31 mouse cellular contexts compared by ENCODE assay signal in the genomic region with DNA sequence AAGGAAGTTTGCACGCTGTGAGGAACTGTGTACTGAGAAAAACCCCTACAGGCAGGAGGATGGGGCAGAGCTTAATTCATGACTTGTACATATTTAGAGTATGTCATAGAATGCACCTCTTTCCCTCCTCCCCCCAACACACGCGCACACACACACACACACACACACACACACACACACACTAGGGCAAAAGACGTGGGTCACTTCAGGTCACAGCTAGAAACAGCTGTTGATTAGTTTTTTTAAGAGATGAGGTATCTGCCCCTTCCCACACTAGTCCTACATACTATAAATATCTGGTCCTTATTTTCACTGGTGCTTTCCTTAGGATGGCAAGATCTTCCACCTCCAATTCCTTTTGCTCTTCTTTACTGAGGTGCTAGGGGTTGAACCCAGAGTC.
DNase-seq lines count a peak whose midpoint lies in the region; ATAC-seq and TF ChIP-seq lines count a peak whose summit lies in the region.
"Had no signal": no experiment of that assay in that cellular context is flagged by ENCODE, and none has a peak within 500 bp of the region (broad histone marks: within the 10 kb centered on the region; RNA-seq: fewer than 3 reads in every experiment).

No protein-coding gene starts in this region.

- TF ChIP-seq CTCF in gastrocnemius, adult 2 months (IDR thresholded peaks at IDR 0.05): no peak
- TF ChIP-seq CTCF in bone marrow macrophage, adult 2 months (IDR thresholded peaks at IDR 0.05; ENCODE audit: low read depth, low read length): no peak

- peaks cover 93% of the 10 kb centered on the region for H3K4me1 ChIP-seq in liver, embryonic 13.5 days (replicated peaks)
- peaks cover 40% of the 10 kb centered on the region for H3K4me1 ChIP-seq in liver, embryonic 11.5 days (replicated peaks; ENCODE audit: control insufficient read depth, insufficient read depth, low read length)
- H3K4me1 ChIP-seq in bone marrow macrophage, adult 2 months (ENCODE audit: control insufficient read depth, insufficient read depth, low read length): peaks cover 65% of the 10 kb centered on the region

- ATAC-seq in liver, embryonic 13.5 days (ENCODE audit: low read depth): no peak
- ATAC-seq in liver, embryonic 11.5 days (replicated peaks; ENCODE audit: low FRiP score): no peak
- no peak for ATAC-seq in inflammation-experienced regulatory T-cells, adult 6 months
- ATAC-seq: forebrain, embryonic 15.5 days; hindbrain, postnatal 0 days; Patski had no signal

- H3K4me3 ChIP-seq in gastrocnemius, adult 2 months: no peak overlapping the region
- no peak overlapping the region for H3K4me3 ChIP-seq in liver, embryonic 13.5 days (replicated peaks)
- H3K4me3 ChIP-seq in liver, embryonic 11.5 days (ENCODE audit: low read depth, low read length): no peak overlapping the region
- no peak overlapping the region for H3K4me3 ChIP-seq in bone marrow macrophage, adult 2 months (ENCODE audit: insufficient read depth, low read length)
- H3K4me3 ChIP-seq in macrophage (ENCODE audit: inconsistent target): no peak overlapping the region
- H3K4me3 ChIP-seq: embryonic facial prominence, embryonic 10.5 days; embryonic facial prominence, embryonic 13.5 days; erythroblast, embryonic 14.5 days; forebrain, embryonic 12.5 days; forebrain, embryonic 15.5 days; heart, adult 2 months; heart, embryonic 10.5 days; heart, embryonic 13.5 days had no signal

- no peak overlapping the region for H3K9ac ChIP-seq in liver, embryonic 13.5 days
- no peak overlapping the region for H3K9ac ChIP-seq in liver, embryonic 11.5 days (ENCODE audit: low read depth, low read length)
- H3K9ac ChIP-seq: embryonic facial prominence, embryonic 13.5 days; forebrain, embryonic 12.5 days; forebrain, embryonic 15.5 days; heart, embryonic 13.5 days; hindbrain, embryonic 14.5 days had no signal

- H3K9me3 ChIP-seq in liver, embryonic 13.5 days (replicated peaks): no peaks in the 10 kb centered on the region
- no peaks in the 10 kb centered on the region for H3K9me3 ChIP-seq in liver, embryonic 11.5 days (ENCODE audit: control insufficient read depth, low read length)
- H3K9me3 ChIP-seq: embryonic facial prominence, embryonic 10.5 days; embryonic facial prominence, embryonic 13.5 days; forebrain, embryonic 12.5 days; forebrain, embryonic 15.5 days; G1E; heart, embryonic 10.5 days; heart, embryonic 13.5 days had no signal

- H3K4me2 ChIP-seq in liver, embryonic 13.5 days: no peak overlapping the region
- H3K4me2 ChIP-seq in liver, embryonic 11.5 days: no peak overlapping the region
- H3K4me2 ChIP-seq: embryonic facial prominence, embryonic 13.5 days; forebrain, embryonic 12.5 days; forebrain, embryonic 15.5 days; heart, embryonic 13.5 days; hindbrain, embryonic 14.5 days had no signal

- 74% methylated on average over 4 of the region's 4 CpGs for WGBS in liver, embryonic 13.5 days (ENCODE audit: insufficient replicate concordance)
- WGBS in liver, embryonic 11.5 days: 74% methylated on average over 2 of the region's 4 CpGs
- 40% methylated on average over 3 of the region's 4 CpGs for WGBS in macrophage (ENCODE audit: missing documents)

- no peak for TF ChIP-seq POLR2A in bone marrow macrophage, adult 2 months (IDR thresholded peaks at IDR 0.05; ENCODE audit: borderline replicate concordance, low read depth, low read length)

- no peaks in the 10 kb centered on the region for H3K36me3 ChIP-seq in liver, embryonic 13.5 days
- no peaks in the 10 kb centered on the region for H3K36me3 ChIP-seq in liver, embryonic 11.5 days (ENCODE audit: control insufficient read depth, insufficient read depth, low read length)
- H3K36me3 ChIP-seq in macrophage (ENCODE audit: inconsistent target): no peaks in the 10 kb centered on the region
- H3K36me3 ChIP-seq: embryonic facial prominence, embryonic 10.5 days; embryonic facial prominence, embryonic 13.5 days; forebrain, embryonic 12.5 days; forebrain, embryonic 15.5 days; heart, embryonic 10.5 days; heart, embryonic 13.5 days had no signal

- H3K79me2 ChIP-seq in macrophage (ENCODE audit: inconsistent target): peaks cover 22% of the 10 kb centered on the region

- peak overlapping the region; percentile 48; the same call in 1 of the 2 replicates for H3K27ac ChIP-seq in gastrocnemius, adult 2 months
- H3K27ac ChIP-seq in liver, embryonic 13.5 days: peak overlapping the region; percentile 44; the same call in 1 of the 2 replicates
- no peak overlapping the region for H3K27ac ChIP-seq in liver, embryonic 11.5 days (ENCODE audit: low read depth, low read length)
- peak overlapping the region; percentile 58 for H3K27ac ChIP-seq in bone marrow macrophage, adult 2 months (ENCODE audit: insufficient read depth, low read depth, low read length)
- peak overlapping the region; percentile 61 for H3K27ac ChIP-seq in macrophage
- H3K27ac ChIP-seq: embryonic facial prominence, embryonic 10.5 days; embryonic facial prominence, embryonic 13.5 days; forebrain, embryonic 12.5 days; forebrain, embryonic 15.5 days; heart, adult 2 months; heart, embryonic 10.5 days; heart, embryonic 13.5 days; hindbrain, embryonic 14.5 days; hindbrain, postnatal 0 days had no signal

- no peak for DNase-seq in gastrocnemius, adult 2 months
- no peak for DNase-seq in gastrocnemius, postnatal 25 days
- DNase-seq in liver, embryonic 13.5 days: no peak
- no peak for DNase-seq in liver, embryonic 11.5 days (ENCODE audit: low spot score)
- no peak for DNase-seq in cerebellum, adult 11 months
- DNase-seq: adrenal gland, postnatal 10 days; adrenal gland, postnatal 36 days; cerebellum, adult 11-12 months; cerebellum, adult 8-10 months; cerebellum, postnatal 10 days; cerebellum, postnatal 36 days; embryo, embryonic 11 days; gastrocnemius, postnatal 36 days; heart, adult 2 months; heart, postnatal 14 days; heart, postnatal 4 days had no signal

- intact Hi-C loops in gastrocnemius, adult 2 months (cut with DNase I): no loop called here

- H3K27me3 ChIP-seq in liver, embryonic 13.5 days: no peaks in the 10 kb centered on the region
- H3K27me3 ChIP-seq in liver, embryonic 11.5 days (replicated peaks; ENCODE audit: control insufficient read depth, insufficient read depth, low read length): no peaks in the 10 kb centered on the region
- H3K27me3 ChIP-seq: CH12.LX; embryonic facial prominence, embryonic 13.5 days; forebrain, embryonic 12.5 days; forebrain, embryonic 15.5 days; heart, embryonic 13.5 days; Patski had no signal
